ENCODE assay signal across 20 mouse cellular contexts in the genomic region with DNA sequence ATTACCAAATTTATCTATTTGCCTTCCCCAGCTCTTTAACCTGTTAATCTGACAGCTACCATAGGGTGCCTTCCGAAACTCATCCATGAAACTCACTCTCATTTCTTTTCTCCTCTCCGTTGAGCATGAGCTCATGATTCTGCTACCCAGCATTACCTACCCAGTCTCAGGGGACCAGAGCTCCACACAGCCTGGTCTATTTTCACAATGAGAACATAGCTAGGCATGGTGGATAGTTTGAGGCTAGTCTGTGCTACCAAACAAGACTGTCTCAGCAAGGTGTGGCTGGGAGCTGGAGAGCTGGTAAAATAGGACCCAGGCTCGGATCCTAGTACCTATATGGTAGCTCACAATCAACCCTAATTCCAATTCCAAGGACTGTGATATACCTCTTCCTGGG. TPM values are rescaled to one million over a fixed set of nuclear protein-coding genes. Genes with fewer than 3 reads are reported as not detected.
DNase-seq lines count a peak whose midpoint lies in the region; ATAC-seq and TF ChIP-seq lines count a peak whose summit lies in the region.
"Had no signal": no experiment of that assay in that cellular context is flagged by ENCODE, and none has a peak within 500 bp of the region (broad histone marks: within the 10 kb centered on the region; RNA-seq: fewer than 3 reads in every experiment).

No protein-coding gene starts in this region.

- 0 out of 2 replicates have a peak overlapping the region, but pooled peaks have one; percentile 42 for H3K27ac ChIP-seq in heart, embryonic 13.5 days (replicated peaks)
- H3K27ac ChIP-seq in liver, embryonic 13.5 days, result no peak overlapping the region; the same call in 1 of the 2 replicates
- H3K27ac ChIP-seq in liver, embryonic 11.5 days (ENCODE audit: low read depth, low read length), result no peak overlapping the region
- H3K27ac ChIP-seq in CH12.LX (ENCODE audit: insufficient read depth, low read depth) (peak overlapping the region; percentile 93), MEL (ENCODE audit: control insufficient read depth, low read depth, low read length) (peak overlapping the region; percentile 65; the same call in 1 of the 2 replicates)
- H3K27ac ChIP-seq in left cerebral cortex, adult 2 months, result no peak overlapping the region
- H3K27ac ChIP-seq: forebrain, embryonic 10.5 days; hindbrain, embryonic 12.5 days had no signal

- no peaks in the 10 kb centered on the region for H3K27me3 ChIP-seq in heart, embryonic 13.5 days (replicated peaks)
- no peaks in the 10 kb centered on the region for H3K27me3 ChIP-seq in liver, embryonic 13.5 days
- H3K27me3 ChIP-seq in liver, embryonic 11.5 days (replicated peaks; ENCODE audit: control insufficient read depth, insufficient read depth, low read length), result no peaks in the 10 kb centered on the region
- H3K27me3 ChIP-seq in CH12.LX (replicated peaks), result no peaks in the 10 kb centered on the region
- H3K27me3 ChIP-seq in MEL (ENCODE audit: control insufficient read depth in 1 of 2, insufficient read depth in 2 of 2, low read length in 2 of 2), result no peaks in the 10 kb centered on the region
- H3K27me3 ChIP-seq: embryonic facial prominence, embryonic 15.5 days; hindbrain, embryonic 12.5 days; Patski had no signal

- TF ChIP-seq RAD21 in CH12.LX (IDR thresholded peaks at IDR 0.05; ENCODE audit: low read depth, low read length), result no peak
- TF ChIP-seq RAD21 in MEL (IDR thresholded peaks at IDR 0.05; ENCODE audit: low read depth, low read length), result no peak

- in situ Hi-C loops in CH12.LX (cut with MboI; ENCODE audit: low pct_ligation_motif_present, low pct_unique_long_range_greater_than_20kb, low sequenced_read_pairs), result no loop called here

- no peak for ATAC-seq in heart, embryonic 13.5 days (ENCODE audit: extremely low read depth, insufficient number of reproducible peaks, low FRiP score, low TSS enrichment)
- no peak for ATAC-seq in liver, embryonic 13.5 days (ENCODE audit: low read depth)
- no peak for ATAC-seq in liver, embryonic 11.5 days (replicated peaks; ENCODE audit: low FRiP score)
- ATAC-seq: forebrain, embryonic 14.5 days; hindbrain, embryonic 16.5 days; intestine, postnatal 0 days had no signal

- DNase-seq in heart, adult 18-20 months, result no peak
- DNase-seq in liver, embryonic 13.5 days, result no peak
- DNase-seq in liver, embryonic 11.5 days (ENCODE audit: low spot score), result no peak
- DNase-seq in CH12.LX (ENCODE audit: extremely low read depth) (peak; percentile 76), MEL (ENCODE audit: low read depth, low spot score) (no peak)
- no peak for DNase-seq in lung, postnatal 36 days
- no peak for DNase-seq in left cerebral cortex, adult 2 months (ENCODE audit: extremely low spot score in 1 of 2, low spot score in 2 of 2)
- DNase-seq: adrenal gland, postnatal 25 days; embryo, embryonic 11 days; heart, postnatal 4 days had no signal

- H3K79me2 ChIP-seq in CH12.LX (replicated peaks; ENCODE audit: control insufficient read depth, extremely low read depth, insufficient read depth, poor library complexity, severe bottlenecking) (peaks cover 87% of the 10 kb centered on the region), MEL (ENCODE audit: control insufficient read depth, insufficient read depth, low read length, poor library complexity) (peaks cover 76% of the 10 kb centered on the region)

- TF ChIP-seq POLR2A in CH12.LX (IDR thresholded peaks at IDR 0.05; ENCODE audit: low read depth, low read length) (no peak), MEL (IDR thresholded peaks at IDR 0.05; ENCODE audit: control insufficient read depth in 1 of 2, insufficient read depth in 1 of 2, low read depth in 1 of 2, low read length in 2 of 2, poor library complexity in 1 of 2) (no peak)

- no peak overlapping the region for H3K4me2 ChIP-seq in heart, embryonic 13.5 days
- H3K4me2 ChIP-seq in liver, embryonic 13.5 days, result no peak overlapping the region
- no peak overlapping the region for H3K4me2 ChIP-seq in liver, embryonic 11.5 days
- peak overlapping the region; percentile 72 for H3K4me2 ChIP-seq in CH12.LX (ENCODE audit: insufficient read depth, low read depth, poor library complexity, severe bottlenecking)
- H3K4me2 ChIP-seq: embryonic facial prominence, embryonic 15.5 days; hindbrain, embryonic 12.5 days had no signal

- H3K9me3 ChIP-seq in heart, embryonic 13.5 days, result no peaks in the 10 kb centered on the region
- H3K9me3 ChIP-seq in liver, embryonic 13.5 days (replicated peaks), result no peaks in the 10 kb centered on the region
- no peaks in the 10 kb centered on the region for H3K9me3 ChIP-seq in liver, embryonic 11.5 days (ENCODE audit: control insufficient read depth, low read length)
- H3K9me3 ChIP-seq in CH12.LX (replicated peaks; ENCODE audit: low read length) (no peaks in the 10 kb centered on the region), MEL (replicated peaks; ENCODE audit: insufficient read depth, low read length) (no peaks in the 10 kb centered on the region)
- H3K9me3 ChIP-seq: embryonic facial prominence, embryonic 15.5 days; forebrain, embryonic 10.5 days; G1E; hindbrain, embryonic 12.5 days had no signal

- dilution Hi-C loops in CH12.LX (cut with MboI; ENCODE audit: extremely low pct_ligation_motif_present, extremely low pct_unique_long_range_greater_than_20kb, low sequenced_read_pairs), result no loop called here

- intact Hi-C loops in left cerebral cortex, adult 2 months (cut with DNase I), result no loop called here

- peaks cover 72% of the 10 kb centered on the region for H3K4me1 ChIP-seq in heart, embryonic 13.5 days
- peaks cover 64% of the 10 kb centered on the region for H3K4me1 ChIP-seq in liver, embryonic 13.5 days (replicated peaks)
- peaks cover 11% of the 10 kb centered on the region for H3K4me1 ChIP-seq in liver, embryonic 11.5 days (replicated peaks; ENCODE audit: control insufficient read depth, insufficient read depth, low read length)
- H3K4me1 ChIP-seq in CH12.LX (ENCODE audit: control insufficient read depth in 1 of 2, insufficient read depth in 2 of 2) (peaks cover 21 to 84% of the 10 kb centered on the region in 2 experiments), MEL (ENCODE audit: control insufficient read depth in 1 of 2, insufficient read depth in 2 of 2, low read length in 2 of 2) (peaks cover 10 to 11% of the 10 kb centered on the region in 2 experiments)
- H3K4me1 ChIP-seq: forebrain, embryonic 10.5 days had no signal

- TF ChIP-seq CTCF in CH12.LX (conservative IDR thresholded peaks at IDR 0.05 in 1 of 2, IDR thresholded peaks at IDR 0.05 in 1 of 2; ENCODE audit: low read depth in 2 of 2, low read length in 2 of 2) (no peak), MEL (IDR thresholded peaks at IDR 0.05 in 2 of 3, conservative IDR thresholded peaks at IDR 0.05 in 1 of 3; ENCODE audit: control insufficient read depth in 1 of 3, insufficient read depth in 1 of 3, low read depth in 2 of 3, low read length in 3 of 3, poor library complexity in 1 of 3, severe bottlenecking in 1 of 3) (no peak)
- TF ChIP-seq CTCF in left cerebral cortex, adult 2 months (IDR thresholded peaks at IDR 0.05), result no peak

- no peak; the same call in 1 of the 2 replicates for TF ChIP-seq EP300 in CH12.LX (IDR thresholded peaks at IDR 0.05; ENCODE audit: low read length)
- no peak for TF ChIP-seq EP300 in MEL (IDR thresholded peaks at IDR 0.05; ENCODE audit: low read depth in 1 of 2, low read length in 2 of 2)

- peaks cover 12% of the 10 kb centered on the region; the same call in 1 of the 2 replicates for H3K36me3 ChIP-seq in heart, embryonic 13.5 days
- H3K36me3 ChIP-seq in liver, embryonic 13.5 days, result no peaks in the 10 kb centered on the region
- H3K36me3 ChIP-seq in liver, embryonic 11.5 days (ENCODE audit: control insufficient read depth, insufficient read depth, low read length), result no peaks in the 10 kb centered on the region
- H3K36me3 ChIP-seq in CH12.LX (replicated peaks in 1 of 2; ENCODE audit: control insufficient read depth in 1 of 2, insufficient read depth in 1 of 2, low read length in 1 of 2) (peaks cover 0 to 32% of the 10 kb centered on the region in 2 experiments), MEL (ENCODE audit: control insufficient read depth in 1 of 2, insufficient read depth in 2 of 2, low read length in 2 of 2) (peaks cover 2 to 28% of the 10 kb centered on the region in 2 experiments)
- H3K36me3 ChIP-seq: embryonic facial prominence, embryonic 15.5 days; hindbrain, embryonic 12.5 days had no signal

- no peak overlapping the region for H3K9ac ChIP-seq in heart, embryonic 13.5 days
- peak overlapping the region; percentile 22; the same call in 1 of the 2 replicates for H3K9ac ChIP-seq in liver, embryonic 13.5 days
- H3K9ac ChIP-seq in liver, embryonic 11.5 days (ENCODE audit: low read depth, low read length), result no peak overlapping the region
- H3K9ac ChIP-seq in CH12.LX (ENCODE audit: insufficient read depth, low read depth) (peak overlapping the region; percentile 1; the same call in 1 of the 2 replicates), MEL (ENCODE audit: control insufficient read depth, low read depth, low read length, poor library complexity, severe bottlenecking) (no peak overlapping the region; the same call in 1 of the 2 replicates)
- H3K9ac ChIP-seq: embryonic facial prominence, embryonic 15.5 days; hindbrain, embryonic 12.5 days had no signal

- 90% methylated on average over 3 of the region's 3 CpGs for WGBS in heart, embryonic 13.5 days
- 85% methylated on average over 3 of the region's 3 CpGs for WGBS in liver, embryonic 13.5 days (ENCODE audit: insufficient replicate concordance)
- WGBS in liver, embryonic 11.5 days, result 88% methylated on average over 3 of the region's 3 CpGs

- no peak overlapping the region for H3K4me3 ChIP-seq in heart, embryonic 13.5 days
- no peak overlapping the region for H3K4me3 ChIP-seq in liver, embryonic 13.5 days (replicated peaks)
- H3K4me3 ChIP-seq in liver, embryonic 11.5 days (ENCODE audit: low read depth, low read length), result no peak overlapping the region
- peak overlapping the region in 1 of 3 experiments; percentile 5 for H3K4me3 ChIP-seq in CH12.LX (replicated peaks in 1 of 3; ENCODE audit: low read depth in 2 of 3, low read length in 2 of 3, poor library complexity in 1 of 3)
- no peak overlapping the region for H3K4me3 ChIP-seq in MEL (ENCODE audit: control insufficient read depth in 1 of 2, insufficient read depth in 1 of 2, low read depth in 2 of 2, low read length in 2 of 2)
- no peak overlapping the region for H3K4me3 ChIP-seq in left cerebral cortex, adult 2 months
- H3K4me3 ChIP-seq: embryonic facial prominence, embryonic 15.5 days; erythroblast, embryonic 14.5 days; forebrain, embryonic 10.5 days; hindbrain, embryonic 12.5 days had no signal

RNA-seq across cellular contexts. Expression of gene Kcmf1, which starts 17.6 kb away (rescaled TPM):
- polyA plus RNA-seq in heart, embryonic 13.5 days (2015; fragmentation: Nextera tagmentation; extraction: Ambion mirVana), result 27.1 and 30.4 TPM in 2 replicates
- 100 to 1,000 TPM in 1 of 2 experiments, 10 to 100 TPM in 1; 97.7 to 104 TPM for total RNA-seq in heart, adult 18-20 months (2021)
- polyA plus RNA-seq in liver, embryonic 13.5 days (2015; fragmentation: Nextera tagmentation; extraction: Ambion mirVana), result 32.6 and 33.4 TPM in 2 replicates
- 40.6 and 46.8 TPM in 2 replicates for polyA plus RNA-seq in liver, embryonic 11.5 days (2014; fragmentation: Nextera tagmentation; extraction: Ambion mirVana)
- total RNA-seq in CH12.LX (2012; rRNA removed) (82.5 and 108 TPM in 2 replicates), CH12.LX (2014; rRNA removed) (97.6 and 98.0 TPM in 2 replicates), MEL (2012; rRNA removed) (77.0 and 92.4 TPM in 2 replicates)
- polyA plus RNA-seq in CH12.LX (2012; ENCODE audit: insufficient read length, low read depth) (161 and 207 TPM in 2 replicates), MEL (2012; ENCODE audit: insufficient read depth in 1 of 2, insufficient read length in 2 of 2, low read depth in 1 of 2, low replicate concordance in 2 of 2, missing spikeins in 1 of 2) (100 to 1,000 TPM; 133 to 195 TPM)
- 10 to 100 TPM; 66.0 to 72.0 TPM for total RNA-seq in left cerebral cortex, adult 2 months (2021)

Comparison
In these comparisons a context has a peak if more than half of its experiments do, and no peak if none do; other contexts are left out.
1. H3K9ac ChIP-seq: peak in liver, embryonic 13.5 days (single experiment) and CH12.LX (single experiment); none in heart, embryonic 13.5 days (single experiment), liver, embryonic 11.5 days (single experiment) and MEL (single experiment).
2. H3K27ac ChIP-seq: peak in heart, embryonic 13.5 days (single experiment), CH12.LX (single experiment) and MEL (single experiment); none in liver, embryonic 13.5 days (single experiment), liver, embryonic 11.5 days (single experiment) and left cerebral cortex, adult 2 months (single experiment).